Mouse (Mus musculus) left cerebral cortex, adult 18-20 months (tissue): Measurements from ENCODE around the gene Osbpl8. TPM values are rescaled to one million over a fixed set of nuclear protein-coding genes. Genes with fewer than 3 reads are reported as not detected.

Experiments used
- total RNA-seq, 2 experiments: library from RNA; stranded (reverse); gene quantifications; 2 replicates each; pipeline ENCODE4 v1.2.3; 2021

The Osbpl8 gene
- total RNA-seq, 2 experiments from 2014 or later, result 94.0 to 100.0 TPM

Other genes with a start within 250 kb of the Osbpl8 start
- 1 to 10 TPM; 6.4 to 8.6 TPM for gene Csrp2, start 245.0 kb upstream of the Osbpl8 start, total RNA-seq
- 100 to 1,000 TPM; 115 to 121 TPM for gene Zdhhc17, start 154.6 kb upstream of the Osbpl8 start, total RNA-seq
- 1 to 10 TPM; 4.4 to 6.4 TPM for gene Bbs10, start 133.9 kb downstream of the Osbpl8 start, total RNA-seq